In the genomic region with DNA sequence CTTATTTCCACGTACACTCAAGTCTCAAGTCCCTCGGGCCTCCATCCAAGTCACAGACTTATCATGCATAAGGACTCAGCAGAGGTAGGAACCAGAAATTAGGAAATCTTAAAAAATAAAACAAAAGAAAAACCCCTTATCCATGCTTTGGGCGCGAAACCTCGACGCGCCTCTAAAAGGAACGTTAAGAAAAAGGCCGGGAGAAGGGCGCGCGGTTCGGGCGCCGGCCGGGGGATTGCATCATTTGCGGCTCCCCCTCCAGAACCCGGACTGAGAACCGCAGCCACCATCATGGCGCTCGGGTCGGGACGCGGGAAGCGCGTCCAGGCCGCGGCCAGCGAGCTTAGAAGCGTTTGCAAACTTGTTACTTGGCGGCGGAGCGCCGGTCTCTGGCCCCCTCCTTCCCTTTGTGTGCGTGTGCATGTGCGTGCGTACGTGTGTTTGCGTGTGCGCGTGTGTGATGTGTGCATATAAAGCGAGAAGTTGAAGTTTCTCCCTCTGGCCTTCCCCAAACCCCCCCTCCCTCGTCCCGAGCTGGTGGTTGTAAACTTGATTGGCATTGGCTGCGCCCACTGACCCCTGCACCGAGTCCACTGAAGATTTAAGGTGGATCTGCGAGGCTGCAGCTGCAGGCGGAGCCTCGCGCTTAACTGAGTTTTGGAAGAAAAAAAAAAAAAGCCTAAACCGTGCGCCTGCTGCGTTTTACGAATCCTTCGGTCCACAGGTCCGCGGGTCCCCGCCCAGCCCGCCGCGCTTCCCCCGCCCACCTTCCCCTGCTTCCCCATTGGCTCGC, we compare ENCODE assay signal across 8 mouse cellular contexts. TPM values are rescaled to one million over a fixed set of nuclear protein-coding genes. Genes with fewer than 3 reads are reported as not detected.
A peak's percentile ranks its signal among the peaks of the same experiment; 100 is the strongest.
DNase-seq lines count a peak whose midpoint lies in the region; ATAC-seq and TF ChIP-seq lines count a peak whose summit lies in the region.

No protein-coding gene starts in this region.

- H3K79me2 ChIP-seq in C2C12 (ENCODE audit: control insufficient read depth, insufficient read depth), result peaks cover 73% of the 10 kb centered on the region

- H3ac ChIP-seq in C2C12 (ENCODE audit: control insufficient read depth, insufficient read length, low read depth), result peak overlapping the region; percentile 78

- H3K27me3 ChIP-seq in C2C12 (ENCODE audit: control insufficient read depth, insufficient read depth, insufficient read length), result no peaks in the 10 kb centered on the region
- no peaks in the 10 kb centered on the region for H3K27me3 ChIP-seq in embryonic facial prominence, embryonic 14.5 days (replicated peaks; ENCODE audit: control insufficient read depth, insufficient read depth, low read length)
- H3K27me3 ChIP-seq in liver, embryonic 12.5 days (replicated peaks), result no peaks in the 10 kb centered on the region
- H3K27me3 ChIP-seq in splenic B cell, adult 2 months (ENCODE audit: control insufficient read depth, insufficient read depth, low read length, poor library complexity, severe bottlenecking), result no peaks in the 10 kb centered on the region

- H3K79me3 ChIP-seq in C2C12 (ENCODE audit: low read depth), result peaks cover 58% of the 10 kb centered on the region

- peak overlapping the region; percentile 93 for H3K27ac ChIP-seq in bone marrow, adult 2 months (ENCODE audit: control insufficient read depth, insufficient read depth, low read depth, low read length, poor library complexity)
- peak overlapping the region; percentile 99 for H3K27ac ChIP-seq in embryonic facial prominence, embryonic 14.5 days (replicated peaks; ENCODE audit: low read depth, low read length)
- H3K27ac ChIP-seq in liver, embryonic 12.5 days, result peak overlapping the region; percentile 100

- peak overlapping the region; percentile 87 for H3K9ac ChIP-seq in embryonic facial prominence, embryonic 14.5 days (ENCODE audit: low read depth, low read length)
- H3K9ac ChIP-seq in liver, embryonic 12.5 days, result peak overlapping the region; percentile 95

- peaks cover 16% of the 10 kb centered on the region for H3K36me3 ChIP-seq in C2C12 (ENCODE audit: control insufficient read depth, insufficient read depth)
- peaks cover 5% of the 10 kb centered on the region; the same call in 1 of the 2 replicates for H3K36me3 ChIP-seq in embryonic facial prominence, embryonic 14.5 days (ENCODE audit: control insufficient read depth, insufficient read depth, low read length)
- H3K36me3 ChIP-seq in liver, embryonic 12.5 days, result peaks cover 34% of the 10 kb centered on the region
- peaks cover 8% of the 10 kb centered on the region; the same call in 1 of the 2 replicates for H3K36me3 ChIP-seq in splenic B cell, adult 2 months (ENCODE audit: control insufficient read depth, insufficient read depth, low read length, poor library complexity, severe bottlenecking)

- TF ChIP-seq CTCF in C2C12 (IDR thresholded peaks at IDR 0.05; ENCODE audit: control insufficient read depth, insufficient read depth, insufficient read length), result no peak
- TF ChIP-seq CTCF in bone marrow, adult 2 months (IDR thresholded peaks at IDR 0.05; ENCODE audit: control insufficient read depth, insufficient read depth, low read length), result no peak

- peak; percentile 98 for DNase-seq in embryonic facial prominence, embryonic 14.5 days (ENCODE audit: low spot score)
- DNase-seq in heart, adult 9 months (ENCODE audit: low spot score in 2 of 2), result peak; percentile 88 to 91
- peak; percentile 96 for DNase-seq in kidney, adult 9 months
- peak; percentile 91 for DNase-seq in naive thymus-derived CD4-positive, alpha-beta T cell, adult 2 months (ENCODE audit: low read depth)
- peak; percentile 95 for DNase-seq in splenic B cell, adult 2 months (ENCODE audit: low read depth, low spot score)

- peak; percentile 70 for TF ChIP-seq POLR2A in bone marrow, adult 2 months (IDR thresholded peaks at IDR 0.05; ENCODE audit: borderline replicate concordance, control insufficient read depth, low read depth, low read length)

- peaks cover under 1% of the 10 kb centered on the region; the same call in 1 of the 2 replicates for H3K4me1 ChIP-seq in bone marrow, adult 2 months (ENCODE audit: control insufficient read depth, insufficient read depth, low read length)
- H3K4me1 ChIP-seq in embryonic facial prominence, embryonic 14.5 days (ENCODE audit: control insufficient read depth, insufficient read depth, low read length), result peaks cover 12% of the 10 kb centered on the region
- peaks cover 55% of the 10 kb centered on the region for H3K4me1 ChIP-seq in liver, embryonic 12.5 days

- peak; percentile 94 for ATAC-seq in embryonic facial prominence, embryonic 14.5 days (ENCODE audit: low read depth)
- ATAC-seq in liver, embryonic 12.5 days, result peak; percentile 79

- no peaks in the 10 kb centered on the region for H3K9me3 ChIP-seq in embryonic facial prominence, embryonic 14.5 days (ENCODE audit: control insufficient read depth, low read length)
- H3K9me3 ChIP-seq in liver, embryonic 12.5 days (replicated peaks), result no peaks in the 10 kb centered on the region

- peak overlapping the region; percentile 94 for H3K4me2 ChIP-seq in embryonic facial prominence, embryonic 14.5 days (ENCODE audit: low read depth, low read length)
- H3K4me2 ChIP-seq in liver, embryonic 12.5 days, result peak overlapping the region; percentile 96

- under 1% methylated on average over 63 of the region's 63 CpGs for WGBS in bone marrow, adult 2 months
- WGBS in embryonic facial prominence, embryonic 14.5 days, result under 1% methylated on average over 60 of the region's 63 CpGs
- WGBS in liver, embryonic 12.5 days (ENCODE audit: insufficient replicate concordance), result 0% methylated on average over 63 of the region's 63 CpGs

- peak overlapping the region; percentile 55 for H3K4me3 ChIP-seq in C2C12 (ENCODE audit: insufficient read depth, poor library complexity, severe bottlenecking)
- H3K4me3 ChIP-seq in bone marrow, adult 2 months (replicated peaks; ENCODE audit: control insufficient read depth, low read depth, low read length), result peak overlapping the region; percentile 64
- peak overlapping the region; percentile 61 for H3K4me3 ChIP-seq in embryonic facial prominence, embryonic 14.5 days (ENCODE audit: low read depth, low read length)
- H3K4me3 ChIP-seq in liver, embryonic 12.5 days, result peak overlapping the region; percentile 82

TF ChIP-seq in C2C12, 6 proteins besides CTCF, POLR2A, EP300 and RAD21:
- TF ChIP-seq MYOD1 (IDR thresholded peaks at IDR 0.05; ENCODE audit: control insufficient read depth, insufficient read length, low read depth), result no peak
- TF ChIP-seq MYOG (IDR thresholded peaks at IDR 0.05; ENCODE audit: control insufficient read depth, extremely low read depth, insufficient read length), result no peak
- TF ChIP-seq FOSL1 (IDR thresholded peaks at IDR 0.05; ENCODE audit: insufficient read depth, low read length, poor library complexity, severe bottlenecking), result no peak
- peak; percentile 82 for TF ChIP-seq CEBPB (IDR thresholded peaks at IDR 0.05; ENCODE audit: low read depth)
- no peak for TF ChIP-seq USF1 (IDR thresholded peaks at IDR 0.05; ENCODE audit: low read depth)
- TF ChIP-seq MAX (IDR thresholded peaks at IDR 0.05), result peak; percentile 58

RNA-seq across cellular contexts. Expression of gene Cdkn1b, which starts 8.1 kb away (rescaled TPM):
- 15.8 TPM for polyA plus RNA-seq in C2C12 (2012; fragmentation: generic; extraction: Trizol)
- 40.0 and 47.4 TPM in 2 replicates for polyA plus RNA-seq in bone marrow, adult 2 months (2011; ENCODE audit: insufficient read depth, insufficient read length, low replicate concordance, missing spikeins)
- 17.3 and 17.6 TPM in 2 replicates for polyA plus RNA-seq in embryonic facial prominence, embryonic 14.5 days (2014; fragmentation: Nextera tagmentation; extraction: Ambion mirVana)
- polyA plus RNA-seq in liver, embryonic 12.5 days (2016; fragmentation: Nextera tagmentation; extraction: Ambion mirVana), result 9.5 and 9.9 TPM in 2 replicates

RNA-seq across cellular contexts. Expression of gene Gpr19, which starts 29.9 kb away (rescaled TPM):
- 2.1 TPM for polyA plus RNA-seq in C2C12 (2012; fragmentation: generic; extraction: Trizol)
- 6.9 and 16.6 TPM in 2 replicates for polyA plus RNA-seq in bone marrow, adult 2 months (2011; ENCODE audit: insufficient read depth, insufficient read length, low replicate concordance, missing spikeins)
- polyA plus RNA-seq in embryonic facial prominence, embryonic 14.5 days (2014; fragmentation: Nextera tagmentation; extraction: Ambion mirVana), result 8.0 and 8.8 TPM in 2 replicates
- polyA plus RNA-seq in liver, embryonic 12.5 days (2016; fragmentation: Nextera tagmentation; extraction: Ambion mirVana), result 7.1 and 8.4 TPM in 2 replicates

RNA-seq across cellular contexts. Expression of gene Apold1, which starts 53.2 kb away (rescaled TPM):
- polyA plus RNA-seq in C2C12 (2012; fragmentation: generic; extraction: Trizol), result 0.05 TPM
- 2.4 and 6.2 TPM in 2 replicates for polyA plus RNA-seq in bone marrow, adult 2 months (2011; ENCODE audit: insufficient read depth, insufficient read length, low replicate concordance, missing spikeins)
- 5.4 and 5.5 TPM in 2 replicates for polyA plus RNA-seq in embryonic facial prominence, embryonic 14.5 days (2014; fragmentation: Nextera tagmentation; extraction: Ambion mirVana)
- polyA plus RNA-seq in liver, embryonic 12.5 days (2016; fragmentation: Nextera tagmentation; extraction: Ambion mirVana), result 2.2 and 2.3 TPM in 2 replicates

Comparison
In these comparisons a context has a peak if more than half of its experiments do, and no peak if none do; other contexts are left out.
1. Peak in every context shown above with its lines: DNase-seq, ATAC-seq, H3K4me3 ChIP-seq and H3K27ac ChIP-seq.